Mouse (Mus musculus) mesoderm, embryonic 11.5 days (tissue): Measurements from ENCODE around the gene Wfdc15b.

Source experiments
- DNase-seq: peaks from one replicate; pipeline ENCODE4 v3.0.0-alpha.2; 2012; ENCODE audit warnings: low read depth, low spot score

The Wfdc15b gene

GRCm38 (mm10) chr2:164180124-164180523 lies 41.3 kb downstream of the Wfdc15b start:
- no peak for DNase-seq

DNA sequence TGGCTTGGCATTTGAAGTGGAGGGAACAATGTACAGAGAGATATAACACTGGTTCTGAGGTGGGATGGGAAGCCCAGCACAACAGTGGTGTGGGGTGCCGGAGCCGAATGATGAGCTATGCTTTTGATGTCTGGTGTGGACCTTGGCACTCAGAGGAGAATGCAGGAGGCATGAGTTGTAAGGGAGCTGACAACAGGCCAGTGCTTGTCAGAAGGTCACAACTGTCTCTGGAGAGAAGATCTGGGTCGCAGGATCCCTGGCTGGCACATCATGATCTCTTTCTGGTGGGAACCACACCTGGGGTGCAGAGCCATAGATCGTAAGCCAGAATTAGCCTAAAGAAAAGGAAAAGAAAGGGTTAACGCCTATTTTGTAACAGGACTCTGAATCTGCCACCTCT lies 43.6 kb downstream of the Wfdc15b start:
- DNase-seq: no peak

DNA sequence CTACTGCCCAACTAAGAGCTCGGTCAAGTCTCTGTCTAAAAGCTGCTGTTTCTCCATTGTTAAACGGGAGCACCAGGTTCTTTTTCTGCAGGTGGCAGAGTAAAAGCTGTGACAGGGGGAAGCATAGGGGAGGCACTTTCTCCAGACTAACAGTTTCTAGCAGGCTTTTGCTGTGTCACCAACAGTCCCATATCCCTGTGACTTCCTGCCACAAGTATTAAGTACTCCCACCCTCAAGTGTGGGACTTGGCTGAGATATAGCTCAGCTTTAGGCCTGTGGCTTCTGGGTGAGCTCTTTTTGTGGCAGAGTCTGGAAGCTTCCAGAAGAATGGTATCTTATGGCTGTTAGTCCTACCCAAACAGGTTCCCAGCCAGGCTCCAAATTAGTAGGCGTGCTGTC lies 45.6 kb downstream of the Wfdc15b start:
- no peak for DNase-seq

DNA sequence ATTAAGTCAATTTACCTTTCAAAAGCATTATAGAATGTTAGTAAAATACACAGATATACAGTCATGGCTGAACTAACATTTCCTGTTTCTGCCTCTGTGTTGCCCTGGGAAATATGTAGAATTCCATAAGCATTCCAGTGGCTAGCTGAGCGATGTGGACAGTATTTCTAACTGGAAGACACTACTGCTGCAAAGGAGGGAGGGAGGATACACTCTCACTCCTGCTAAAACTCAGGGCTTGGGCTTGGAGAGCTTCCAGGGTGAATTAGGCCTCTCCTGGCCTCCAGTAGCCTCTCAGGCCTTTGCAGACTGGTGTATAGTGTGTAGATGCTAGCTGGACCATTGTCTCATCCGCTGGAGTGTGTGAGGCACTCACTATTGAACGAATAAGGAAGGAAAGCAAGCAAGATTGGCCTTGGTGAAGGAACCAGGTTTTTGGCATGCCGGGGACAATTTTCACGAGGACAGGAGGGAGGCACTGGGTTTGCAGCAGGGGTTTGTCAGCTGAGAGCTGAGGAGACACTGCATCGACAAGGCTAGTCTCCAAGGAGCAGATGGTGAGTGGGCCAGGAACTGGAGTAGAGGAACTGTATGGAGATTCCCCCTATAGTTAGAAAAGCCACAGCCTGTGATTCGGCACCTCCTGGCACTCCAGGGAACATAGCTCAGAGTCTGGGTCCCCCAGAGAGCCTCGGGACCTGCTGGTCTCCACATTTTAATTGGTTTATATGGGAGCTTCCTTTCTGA lies 46.6 kb downstream of the Wfdc15b start:
- DNase-seq: no peak

DNA sequence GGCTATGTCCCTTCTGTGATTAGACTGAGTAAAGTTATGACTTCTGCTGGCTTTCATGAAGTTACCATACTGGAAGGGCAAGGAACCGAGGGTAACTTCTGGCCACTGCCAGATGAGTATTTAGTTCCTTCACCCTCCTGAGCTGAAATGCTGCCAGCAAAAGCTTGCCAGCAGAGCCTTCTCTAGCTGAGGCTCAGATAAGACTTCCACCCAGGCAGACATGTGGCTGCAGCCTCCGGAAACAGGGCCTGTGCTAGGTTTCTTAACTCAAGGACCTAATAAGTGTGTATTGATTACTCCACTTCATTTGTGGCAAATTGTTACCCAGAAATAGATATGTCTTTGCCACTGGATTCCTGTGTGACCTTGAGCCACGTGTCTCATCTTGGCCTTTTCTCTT lies 48.1 kb downstream of the Wfdc15b start:
- no peak for DNase-seq

DNA sequence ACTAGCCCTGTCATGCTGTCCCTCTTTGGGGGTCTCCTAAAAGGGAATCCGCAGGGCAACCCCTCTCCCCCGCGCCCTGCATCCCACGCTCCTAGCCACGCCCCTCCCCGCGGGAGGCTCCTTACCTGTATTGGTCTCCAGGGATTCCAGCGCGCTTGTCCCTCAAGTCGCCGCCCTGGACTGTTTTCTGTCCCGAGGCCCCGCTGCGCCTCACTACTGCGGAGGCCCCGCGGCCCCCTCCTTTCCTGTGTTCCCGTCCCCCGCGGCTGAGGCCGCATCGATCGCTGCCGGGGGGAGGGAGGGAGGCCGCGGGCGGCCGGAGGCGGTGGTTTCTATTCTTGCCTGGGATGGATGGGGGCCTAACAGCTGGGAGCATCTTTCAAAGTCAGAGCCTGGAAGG lies 50.6 kb downstream of the Wfdc15b start, which contains the start of gene Kcns1:
Gene Kcns1 (minus strand): TSS at position 212 of the 400 bp plus-strand sequence.
- no peak for DNase-seq

DNA sequence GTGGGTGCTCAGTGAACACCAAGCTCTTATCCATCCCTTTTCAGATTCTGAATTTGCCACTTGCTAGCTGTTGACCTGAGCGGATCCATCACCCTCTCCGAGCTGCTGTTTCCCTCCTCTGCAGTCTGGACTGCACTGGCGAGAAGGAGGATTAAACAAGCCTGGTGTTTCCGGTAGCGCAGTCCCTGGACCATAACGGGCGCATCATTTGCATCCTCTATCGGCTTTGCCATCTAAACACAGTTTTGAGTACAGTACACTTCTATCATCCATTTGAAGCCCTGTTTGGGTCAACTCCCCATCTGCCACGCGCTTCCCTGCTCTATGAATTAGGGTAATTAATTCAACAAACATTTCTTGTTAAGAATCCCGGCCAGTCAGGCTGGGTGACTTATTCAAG lies 51.1 kb downstream of the Wfdc15b start:
- no peak for DNase-seq

GRCm38 (mm10) chr2:164168571-164168946 lies 52.9 kb downstream of the Wfdc15b start:
- peak; percentile 34 for DNase-seq

- DNase-seq: peak; percentile 30
These were observed 53.5 kb downstream of the Wfdc15b start for GRCm38 (mm10) chr2:164167752-164168570.

GRCm38 (mm10) chr2:164164941-164165340 lies 56.5 kb downstream of the Wfdc15b start:
- no peak for DNase-seq
